Mouse (Mus musculus) right cerebral cortex, adult 18-20 months (tissue): Measurements from ENCODE around the gene Slc43a1.
"Not testable (repeated sequence)": the region's sequence is repeated elsewhere in the genome, so short reads cannot be mapped to it uniquely, and the experiment has no call there.

Experiments
- DNase-seq: peaks from one replicate; pipeline ENCODE4 v3.0.0; 2022; ENCODE audit warnings: mixed read lengths

Slc43a1 gene

GRCm38 (mm10) chr2:84838593-84838949 lies at the start of gene Slc43a1:
TSS of gene Slc43a1 (plus strand) at chr2:84838850.
- no peak for DNase-seq

- no peak for DNase-seq
These were observed 48.2 kb upstream of the Slc43a1 start for GRCm38 (mm10) chr2:84790418-84790817.

- no peak for DNase-seq
These were observed 46.1 kb upstream of the Slc43a1 start for GRCm38 (mm10) chr2:84792516-84792915.

- DNase-seq: no peak
These were observed 45.5 kb upstream of the Slc43a1 start for GRCm38 (mm10) chr2:84793154-84793553.

GRCm38 (mm10) chr2:84793871-84794270 lies 44.8 kb upstream of the Slc43a1 start:
- no peak for DNase-seq

- peak; percentile 85 for DNase-seq
These were observed 40.7 kb upstream of the Slc43a1 start for GRCm38 (mm10) chr2:84797833-84798492.

GRCm38 (mm10) chr2:84798493-84798921 lies 40.1 kb upstream of the Slc43a1 start, which contains the start of gene Ube2l6:
TSS of gene Ube2l6 (plus strand) at chr2:84798828.
- DNase-seq: peak; percentile 83

GRCm38 (mm10) chr2:84799041-84799561 lies 39.5 kb upstream of the Slc43a1 start:
- DNase-seq: peak; percentile 65

GRCm38 (mm10) chr2:84800304-84800703 lies 38.3 kb upstream of the Slc43a1 start:
- DNase-seq: no peak

- DNase-seq: not testable (repeated sequence)
These were observed 37.4 kb upstream of the Slc43a1 start for GRCm38 (mm10) chr2:84801223-84801622.

- no peak for DNase-seq
These were observed 34.7 kb upstream of the Slc43a1 start for GRCm38 (mm10) chr2:84803963-84804362.

GRCm38 (mm10) chr2:84806546-84806945 lies 32.1 kb upstream of the Slc43a1 start:
- no peak for DNase-seq

GRCm38 (mm10) chr2:84809330-84809729 lies 29.3 kb upstream of the Slc43a1 start:
- no peak for DNase-seq

- no peak for DNase-seq
These were observed 28.1 kb upstream of the Slc43a1 start for GRCm38 (mm10) chr2:84810526-84810885.

GRCm38 (mm10) chr2:84810886-84811577 lies 27.6 kb upstream of the Slc43a1 start:
- peak; percentile 86 for DNase-seq

GRCm38 (mm10) chr2:84811880-84812279 lies 26.8 kb upstream of the Slc43a1 start:
- DNase-seq: no peak

- no peak for DNase-seq
These were observed 26.0 kb upstream of the Slc43a1 start for GRCm38 (mm10) chr2:84812676-84813075.

GRCm38 (mm10) chr2:84819861-84820260 lies 18.8 kb upstream of the Slc43a1 start:
- DNase-seq: peak; percentile 73

- DNase-seq: no peak
These were observed 16.1 kb upstream of the Slc43a1 start, which contains the start of gene Smtnl1 for GRCm38 (mm10) chr2:84822552-84822951. TSS of gene Smtnl1 (minus strand) at chr2:84822652.

GRCm38 (mm10) chr2:84823237-84823636 lies 15.4 kb upstream of the Slc43a1 start:
- no peak for DNase-seq

GRCm38 (mm10) chr2:84826488-84827282 lies 12.0 kb upstream of the Slc43a1 start, which contains the start of gene Timm10:
TSS of gene Timm10 (plus strand) at chr2:84826997.
- peak; percentile 92 for DNase-seq

GRCm38 (mm10) chr2:84827283-84827920 lies 11.2 kb upstream of the Slc43a1 start:
- DNase-seq: no peak
